Mouse (Mus musculus) embryonic facial prominence, embryonic 11.5 days (tissue): ENCODE data around the gene Fkbp7. TPM values are rescaled to one million over a fixed set of nuclear protein-coding genes. Genes with fewer than 3 reads are reported as not detected.

Experiments used
- ATAC-seq: fragments of 200-750 bp; cut with Nextera tagmentation; replicated peaks from 2 replicates; pipeline ENCODE4 v1.8.0; 2017; ENCODE audit warnings: low read depth; ENCODE audit not compliant: insufficient number of reproducible peaks, low FRiP score, low TSS enrichment
- DNase-seq: peaks from one replicate; pipeline ENCODE4 v3.0.0-alpha.2; 2015; ENCODE audit warnings: low spot score
- H3K27ac ChIP-seq: fragments of 300-500 bp; sonication (generic); replicated peaks from 2 replicates; pipeline ENCODE4 v1.5.1; 2014; ENCODE audit warnings: mild to moderate bottlenecking, low read depth, low read length, control low read depth
- H3K27me3 ChIP-seq: fragments of 300-500 bp; sonication (generic); 2 replicates; pipeline ENCODE4 v1.6.1; 2014; ENCODE audit warnings: mild to moderate bottlenecking, low read length, moderate library complexity, mixed read lengths; ENCODE audit not compliant: control insufficient read depth, insufficient read depth
- H3K36me3 ChIP-seq: fragments of 300-500 bp; sonication (generic); replicated peaks from 2 replicates; pipeline ENCODE4 v1.6.1; 2014; ENCODE audit warnings: low read depth, mild to moderate bottlenecking, low read length, moderate library complexity, mixed read lengths; ENCODE audit not compliant: control insufficient read depth, insufficient read depth
- H3K4me1 ChIP-seq: fragments of 300-500 bp; sonication (generic); 2 replicates; pipeline ENCODE4 v1.6.1; 2014; ENCODE audit warnings: low read length, mixed read lengths; ENCODE audit not compliant: control insufficient read depth, insufficient read depth
- H3K4me2 ChIP-seq: fragments of 300-500 bp; sonication (generic); 2 replicates; pipeline ENCODE4 v1.6.1; 2014; ENCODE audit warnings: low read depth, mild to moderate bottlenecking, control low read depth, low read length, moderate library complexity
- H3K4me3 ChIP-seq: fragments of 300-500 bp; sonication (generic); 2 replicates; pipeline ENCODE4 v1.5.1; 2014; ENCODE audit warnings: low read depth, low read length, control low read depth
- H3K9ac ChIP-seq: fragments of 300-500 bp; sonication (generic); replicated peaks from 2 replicates; pipeline ENCODE4 v1.6.1; 2014; ENCODE audit warnings: mild to moderate bottlenecking, control low read depth, low read length
- H3K9me3 ChIP-seq: fragments of 300-500 bp; sonication (generic); replicated peaks from 2 replicates; pipeline ENCODE4 v1.6.1; 2016; ENCODE audit warnings: mild to moderate bottlenecking, low read length, inconsistent platforms, mixed read lengths; ENCODE audit not compliant: control insufficient read depth
- WGBS: fragments of 180-500 bp; shearing (Covaris S2); extraction: QIAGEN DNeasy Blood & Tissue Kit; methylation state at CpG from one replicate; pipeline ENCODE4 v1.1.7; 2014; 5-methylcytosine and 5-hydroxymethylcytosine counted together
- polyA plus RNA-seq: library from polyadenylated mRNA; unstranded; fragments of >200 nt; fragmentation: Nextera tagmentation; extraction: Ambion mirVana; gene quantifications from 2 replicates; pipeline ENCODE4 v1.2.1, GENCODE M21; 2014

The Fkbp7 gene
- polyA plus RNA-seq, 1 experiment from 2014 or later, result 45.8 TPM

GRCm38 (mm10) chr2:76659419-76659818, 13.5 kb downstream of the Fkbp7 start:
- no peaks in the 10 kb centered on the region for H3K9me3 ChIP-seq
- peaks cover 4% of the 10 kb centered on the region; the same call in 1 of the 2 replicates for H3K36me3 ChIP-seq
- no peak overlapping the region for H3K4me3 ChIP-seq
- no peaks in the 10 kb centered on the region for H3K27me3 ChIP-seq
- H3K9ac ChIP-seq, result no peak overlapping the region
- no peak overlapping the region for H3K4me2 ChIP-seq
- no peak overlapping the region for H3K27ac ChIP-seq
- H3K4me1 ChIP-seq, result no peaks in the 10 kb centered on the region
- 57% methylated on average over 5 of the region's 8 CpGs for WGBS
- DNase-seq (no peak), ATAC-seq (no peak)

- Histone ChIP-seq H3K4me1 (no peaks in the 10 kb centered on the region), H3K9me3 (no peaks in the 10 kb centered on the region), H3K4me3 (no peak overlapping the region), H3K27ac (no peak overlapping the region), H3K27me3 (no peaks in the 10 kb centered on the region), H3K36me3 (peaks cover 4% of the 10 kb centered on the region; the same call in 1 of the 2 replicates), H3K9ac (no peak overlapping the region), H3K4me2 (no peak overlapping the region)
- ATAC-seq (no peak), DNase-seq (no peak)
- 82% methylated on average over 13 of the region's 13 CpGs for WGBS
These were observed 14.4 kb downstream of the Fkbp7 start for GRCm38 (mm10) chr2:76658551-76658950.

GRCm38 (mm10) chr2:76655982-76656381, 16.9 kb downstream of the Fkbp7 start:
- DNase-seq, result peak; percentile 42

GRCm38 (mm10) chr2:76655444-76655843, 17.5 kb downstream of the Fkbp7 start:
- DNase-seq, result no peak
- H3K27me3 ChIP-seq, result no peaks in the 10 kb centered on the region

More at GRCm38 (mm10) chr2:76655982-76656381, 16.9 kb downstream of the Fkbp7 start:
- Histone ChIP-seq H3K36me3 (no peaks in the 10 kb centered on the region), H3K4me1 (no peaks in the 10 kb centered on the region), H3K27ac (no peak overlapping the region), H3K27me3 (no peaks in the 10 kb centered on the region), H3K9ac (no peak overlapping the region), H3K9me3 (no peaks in the 10 kb centered on the region), H3K4me3 (no peak overlapping the region), H3K4me2 (no peak overlapping the region)
- no peak for ATAC-seq
- WGBS, result 26% methylated on average over 1 of the region's 1 CpGs

GRCm38 (mm10) chr2:76654646-76655045, 18.3 kb downstream of the Fkbp7 start:
- H3K27me3 ChIP-seq, result no peaks in the 10 kb centered on the region
- no peak overlapping the region for H3K27ac ChIP-seq
- H3K9ac ChIP-seq, result no peak overlapping the region
- 82% methylated on average over 5 of the region's 5 CpGs for WGBS
- DNase-seq, result no peak
- H3K4me2 ChIP-seq, result no peak overlapping the region
- H3K36me3 ChIP-seq, result no peaks in the 10 kb centered on the region
- no peaks in the 10 kb centered on the region for H3K9me3 ChIP-seq
- H3K4me3 ChIP-seq, result no peak overlapping the region
- no peak for ATAC-seq
- no peaks in the 10 kb centered on the region for H3K4me1 ChIP-seq

More at GRCm38 (mm10) chr2:76655444-76655843, 17.5 kb downstream of the Fkbp7 start:
- no peaks in the 10 kb centered on the region for H3K4me1 ChIP-seq
- no peak for ATAC-seq
- H3K36me3 ChIP-seq, result no peaks in the 10 kb centered on the region
- 74% methylated on average over 3 of the region's 3 CpGs for WGBS
- H3K9ac ChIP-seq, result no peak overlapping the region
- H3K4me2 ChIP-seq, result no peak overlapping the region
- H3K9me3 ChIP-seq, result no peaks in the 10 kb centered on the region
- no peak overlapping the region for H3K4me3 ChIP-seq
- H3K27ac ChIP-seq, result no peak overlapping the region

GRCm38 (mm10) chr2:76653070-76653469, 19.8 kb downstream of the Fkbp7 start:
- Histone ChIP-seq H3K9ac (no peak overlapping the region), H3K27ac (no peak overlapping the region), H3K4me1 (no peaks in the 10 kb centered on the region), H3K9me3 (no peaks in the 10 kb centered on the region), H3K4me3 (no peak overlapping the region), H3K36me3 (no peaks in the 10 kb centered on the region), H3K27me3 (no peaks in the 10 kb centered on the region), H3K4me2 (no peak overlapping the region)
- 93% methylated on average over 4 of the region's 4 CpGs for WGBS
- no peak for ATAC-seq
- DNase-seq, result no peak

- no peaks in the 10 kb centered on the region for H3K27me3 ChIP-seq
- peak overlapping the region; percentile 39 for H3K4me2 ChIP-seq
- no peaks in the 10 kb centered on the region for H3K36me3 ChIP-seq
- H3K9ac ChIP-seq, result peak overlapping the region; percentile 30
- H3K27ac ChIP-seq, result peak overlapping the region; percentile 75
- H3K9me3 ChIP-seq, result no peaks in the 10 kb centered on the region
- peak; percentile 31 for ATAC-seq
- H3K4me1 ChIP-seq, result no peaks in the 10 kb centered on the region
- 28% methylated on average over 13 of the region's 13 CpGs for WGBS
- peak; percentile 47 for DNase-seq
- 0 out of 2 replicates have a peak overlapping the region, but pooled peaks have one; percentile 15 for H3K4me3 ChIP-seq
These were observed 24.2 kb downstream of the Fkbp7 start for GRCm38 (mm10) chr2:76648666-76649141.

- Histone ChIP-seq H3K27ac (peak within 1 kb of the TSS; percentile 88), H3K9ac (peak within 1 kb of the TSS; percentile 78), H3K9me3 (no peaks in the 10 kb centered on the region), H3K4me3 (peak within 1 kb of the TSS; percentile 76), H3K4me1 (no peaks in the 10 kb centered on the region), H3K27me3 (no peaks in the 10 kb centered on the region), H3K4me2 (peak within 1 kb of the TSS; percentile 78), H3K36me3 (no peaks in the 10 kb centered on the region)
- ATAC-seq (peak; percentile 99), DNase-seq (peak; percentile 99)
- WGBS, result 2% methylated on average over 40 of the region's 42 CpGs
These were observed 24.9 kb downstream of the Fkbp7 start, which contains the start of the genes Prkra and Pjvk for GRCm38 (mm10) chr2:76647883-76648570. Gene Prkra (minus strand): TSS chr2:76648015. Gene Pjvk (plus strand): TSS chr2:76648476.
